Mouse (Mus musculus) thymus, adult 2 months (tissue): ENCODE results near the gene Plxna3.

Source experiments
- CTCF ChIP-seq: fragments of 200-500 bp; IDR thresholded peaks from 2 replicates; pipeline ENCODE4 v1.5.1; 2012; ENCODE audit warnings: mild to moderate bottlenecking, control low read depth, low read length, moderate library complexity, borderline replicate concordance; ENCODE audit not compliant: control insufficient read depth, poor library complexity, insufficient read depth; ENCODE audit errors: extremely low read depth
- POLR2A ChIP-seq: fragments of 200-500 bp; IDR thresholded peaks from 2 replicates; pipeline ENCODE4 v1.6.1; 2012; ENCODE audit warnings: mild to moderate bottlenecking, low read length, control low read depth, moderate library complexity; ENCODE audit not compliant: control insufficient read depth, poor library complexity, insufficient read depth; ENCODE audit errors: extremely low read depth

GRCm38 (mm10) chrX:74299721-74300120, 29.1 kb upstream of the Plxna3 start:
- TF ChIP-seq POLR2A (no peak), CTCF (no peak)
